Mouse (Mus musculus) forebrain, embryonic 13.5 days (tissue): ENCODE data around the gene Ube4b. TPM values are rescaled to one million over a fixed set of nuclear protein-coding genes. Genes with fewer than 3 reads are reported as not detected.
A peak's percentile ranks its signal among the peaks of the same experiment; 100 is the strongest.

Experiments used
- ATAC-seq: fragments of 200-750 bp; cut with Nextera tagmentation; 2 replicates; pipeline ENCODE4 v1.8.0; 2017
- H3K27ac ChIP-seq: fragments of 300-500 bp; sonication (generic); 2 replicates; pipeline ENCODE4 v1.5.1; 2015; ENCODE audit warnings: inconsistent platforms, mild to moderate bottlenecking, moderate library complexity
- H3K27me3 ChIP-seq: fragments of 300-500 bp; sonication (generic); 2 replicates; pipeline ENCODE4 v1.6.1; 2015; ENCODE audit warnings: mild to moderate bottlenecking, inconsistent platforms
- H3K36me3 ChIP-seq: fragments of 300-500 bp; sonication (generic); 2 replicates; pipeline ENCODE4 v1.6.1; 2015; ENCODE audit warnings: mild to moderate bottlenecking, inconsistent platforms; ENCODE audit not compliant: poor library complexity, severe bottlenecking
- H3K4me1 ChIP-seq: fragments of 300-500 bp; sonication (generic); 2 replicates; pipeline ENCODE4 v1.6.1; 2015; ENCODE audit warnings: inconsistent platforms
- H3K4me2 ChIP-seq: fragments of 300-500 bp; sonication (generic); 2 replicates; pipeline ENCODE4 v1.6.1; 2015; ENCODE audit warnings: inconsistent platforms, mild to moderate bottlenecking, moderate library complexity
- H3K4me3 ChIP-seq: fragments of 300-500 bp; sonication (generic); 2 replicates; pipeline ENCODE4 v1.5.1; 2015; ENCODE audit warnings: mild to moderate bottlenecking, inconsistent platforms
- H3K9ac ChIP-seq: fragments of 300-500 bp; sonication (generic); 2 replicates; pipeline ENCODE4 v1.6.1; 2015; ENCODE audit warnings: mild to moderate bottlenecking, inconsistent platforms
- H3K9me3 ChIP-seq: fragments of 300-500 bp; sonication (generic); replicated peaks from 2 replicates; pipeline ENCODE4 v1.6.1; 2016; ENCODE audit warnings: inconsistent platforms
- WGBS: fragments of 180-500 bp; shearing (Covaris S2); methylation state at CpG from one replicate; pipeline ENCODE4 v1.1.7; 2015; 5-methylcytosine and 5-hydroxymethylcytosine counted together
- polyA plus RNA-seq: library from polyadenylated mRNA; unstranded; fragments of >200 nt; fragmentation: Nextera tagmentation; extraction: Ambion mirVana; gene quantifications from 2 replicates; pipeline ENCODE4 v1.2.1, GENCODE M21; 2015

Ube4b gene
- polyA plus RNA-seq, 1 experiment from 2014 or later = 47.4 TPM

DNA sequence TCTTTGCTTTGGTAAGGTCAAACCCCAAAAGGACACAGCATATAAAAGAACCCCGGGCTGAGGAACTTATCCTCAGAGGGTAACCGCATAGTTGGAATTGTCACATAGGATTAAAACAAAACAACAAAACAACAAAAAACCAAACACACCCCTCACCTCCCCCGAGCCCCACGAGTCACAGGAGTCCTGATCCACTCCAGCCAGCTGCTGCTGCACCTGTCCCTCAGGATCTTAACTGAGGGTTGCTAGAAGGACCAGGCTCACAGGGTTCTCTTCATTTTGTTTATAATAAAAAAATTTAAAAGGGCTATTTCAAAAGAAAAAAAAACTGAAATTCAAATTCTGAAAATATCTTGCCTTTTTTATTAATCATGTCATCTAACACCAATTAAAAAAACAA, 97.8 kb downstream of the Ube4b start:
- Histone ChIP-seq H3K27me3 (no peaks in the 10 kb centered on the region), H3K36me3 (peaks cover 69% of the 10 kb centered on the region), H3K27ac (no peak overlapping the region), H3K4me2 (no peak overlapping the region), H3K4me3 (no peak overlapping the region), H3K9me3 (no peaks in the 10 kb centered on the region), H3K4me1 (no peaks in the 10 kb centered on the region), H3K9ac (no peak overlapping the region)
- 78% methylated on average over 4 of the region's 4 CpGs for WGBS
- no peak for ATAC-seq

DNA sequence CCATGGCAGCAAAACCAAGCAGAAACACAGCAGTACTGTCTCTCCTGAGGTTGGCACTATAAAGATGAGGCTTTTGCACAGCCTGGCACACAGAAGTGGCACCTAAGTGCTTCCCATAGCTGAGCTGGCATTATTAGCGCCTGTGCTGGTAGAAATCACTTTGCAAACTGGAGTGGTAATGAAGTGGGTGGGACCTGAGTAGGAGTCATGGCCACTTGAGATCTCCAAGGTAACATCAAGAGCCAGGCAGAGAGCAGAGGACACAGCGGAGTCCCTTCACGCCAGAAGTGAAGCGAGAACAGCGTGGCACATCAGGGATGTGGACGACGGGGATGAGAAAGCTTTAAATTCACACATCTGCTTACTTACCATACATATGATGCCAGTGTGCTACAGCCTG, 99.3 kb downstream of the Ube4b start:
- Histone ChIP-seq H3K9me3 (no peaks in the 10 kb centered on the region), H3K4me1 (no peaks in the 10 kb centered on the region), H3K27me3 (no peaks in the 10 kb centered on the region), H3K9ac (no peak overlapping the region), H3K36me3 (peaks cover 54% of the 10 kb centered on the region), H3K4me3 (no peak overlapping the region), H3K27ac (no peak overlapping the region), H3K4me2 (no peak overlapping the region)
- WGBS = 83% methylated on average over 7 of the region's 7 CpGs
- no peak for ATAC-seq

DNA sequence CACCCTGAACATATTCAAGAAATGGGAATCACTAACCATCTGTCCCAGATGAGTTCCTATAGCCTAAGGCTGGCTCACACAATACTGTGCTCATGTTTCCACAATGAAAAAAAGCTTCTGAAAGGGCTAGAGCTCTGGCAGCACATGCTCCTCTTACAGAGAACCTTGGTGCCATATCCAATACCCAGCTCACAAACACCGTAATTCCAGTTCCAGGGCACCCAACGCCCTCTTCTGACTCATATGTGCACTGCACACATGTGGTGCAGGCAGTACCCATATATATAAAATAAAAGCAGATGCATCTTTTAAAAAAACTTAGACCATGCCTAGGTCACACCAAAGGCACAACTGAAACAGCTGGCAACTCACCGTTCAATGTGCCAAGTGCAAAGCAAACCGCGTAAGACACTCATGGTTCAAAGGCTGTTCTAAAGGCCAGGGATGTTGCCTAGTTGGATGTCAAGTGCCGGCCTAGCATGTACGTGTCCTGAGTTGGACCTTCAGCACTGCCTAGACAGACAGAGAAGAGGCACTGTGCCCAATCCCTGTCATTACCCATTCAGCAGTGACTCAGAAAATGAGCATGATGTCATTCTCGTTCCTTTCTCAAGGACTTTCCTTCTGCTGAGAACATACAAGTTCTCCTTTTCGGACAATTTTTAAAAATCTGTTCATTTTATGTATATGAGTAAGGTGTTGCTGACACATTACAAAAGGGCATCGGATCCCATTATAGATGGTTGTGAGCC, 101.0 kb downstream of the Ube4b start:
- no peak overlapping the region for H3K4me3 ChIP-seq

DNA sequence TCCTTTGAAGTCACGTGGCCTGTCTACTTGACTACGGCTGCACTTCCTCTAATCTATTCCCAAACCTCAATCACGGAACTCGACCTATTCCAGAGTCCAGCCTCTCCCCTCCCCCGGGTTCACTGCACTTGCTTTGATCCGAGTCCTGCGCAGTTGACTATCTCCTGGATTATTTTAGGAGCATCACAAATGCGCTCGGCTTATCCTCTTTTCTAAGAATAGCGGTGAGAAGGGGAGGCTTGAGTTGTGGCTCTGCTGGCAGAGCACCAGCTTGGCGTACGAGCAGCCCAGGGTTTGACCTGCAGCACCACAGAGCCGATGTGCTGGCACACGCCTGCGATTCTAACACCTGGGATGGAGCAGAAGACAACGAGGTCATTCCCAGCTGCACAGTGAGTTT, 102.8 kb downstream of the Ube4b start:
- Histone ChIP-seq H3K4me3 (no peak overlapping the region), H3K9me3 (no peaks in the 10 kb centered on the region), H3K27me3 (no peaks in the 10 kb centered on the region), H3K4me1 (peaks cover 6% of the 10 kb centered on the region; the same call in 1 of the 2 replicates), H3K36me3 (peaks cover 20% of the 10 kb centered on the region), H3K4me2 (no peak overlapping the region), H3K9ac (no peak overlapping the region), H3K27ac (no peak overlapping the region)
- 86% methylated on average over 16 of the region's 16 CpGs for WGBS
- no peak for ATAC-seq

More for the DNA sequence above, 101.0 kb downstream of the Ube4b start:
- H3K27ac ChIP-seq = no peak overlapping the region
- peaks cover 37% of the 10 kb centered on the region for H3K36me3 ChIP-seq
- H3K9me3 ChIP-seq = no peaks in the 10 kb centered on the region
- H3K9ac ChIP-seq = no peak overlapping the region
- 88% methylated on average over 10 of the region's 10 CpGs for WGBS
- no peaks in the 10 kb centered on the region for H3K27me3 ChIP-seq
- no peak overlapping the region for H3K4me2 ChIP-seq
- H3K4me1 ChIP-seq = no peaks in the 10 kb centered on the region
- ATAC-seq = no peak

DNA sequence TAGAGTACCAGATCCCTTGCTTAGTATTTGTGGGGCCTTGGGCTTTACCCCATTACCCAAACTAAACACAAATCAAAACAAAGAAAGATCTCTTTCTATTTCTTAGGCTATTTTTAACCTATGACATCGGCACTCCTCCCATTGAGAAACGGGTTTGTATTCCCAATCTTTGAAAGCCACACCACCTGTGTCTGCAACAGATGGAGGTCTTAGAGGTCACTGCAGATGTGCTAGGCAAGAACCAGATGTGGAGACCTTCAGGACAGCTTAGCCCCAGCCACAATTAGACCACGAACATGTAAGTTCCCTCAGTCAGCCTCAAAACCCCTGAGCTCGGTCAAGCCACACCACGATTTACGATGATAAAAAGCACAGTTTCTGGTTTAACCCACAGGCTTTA, 103.8 kb downstream of the Ube4b start:
- Histone ChIP-seq H3K27me3 (no peaks in the 10 kb centered on the region), H3K9ac (no peak overlapping the region), H3K4me3 (no peak overlapping the region), H3K9me3 (no peaks in the 10 kb centered on the region), H3K27ac (no peak overlapping the region), H3K36me3 (peaks cover 12% of the 10 kb centered on the region), H3K4me2 (no peak overlapping the region), H3K4me1 (peaks cover 11% of the 10 kb centered on the region)
- 79% methylated on average over 6 of the region's 6 CpGs for WGBS
- no peak for ATAC-seq

DNA sequence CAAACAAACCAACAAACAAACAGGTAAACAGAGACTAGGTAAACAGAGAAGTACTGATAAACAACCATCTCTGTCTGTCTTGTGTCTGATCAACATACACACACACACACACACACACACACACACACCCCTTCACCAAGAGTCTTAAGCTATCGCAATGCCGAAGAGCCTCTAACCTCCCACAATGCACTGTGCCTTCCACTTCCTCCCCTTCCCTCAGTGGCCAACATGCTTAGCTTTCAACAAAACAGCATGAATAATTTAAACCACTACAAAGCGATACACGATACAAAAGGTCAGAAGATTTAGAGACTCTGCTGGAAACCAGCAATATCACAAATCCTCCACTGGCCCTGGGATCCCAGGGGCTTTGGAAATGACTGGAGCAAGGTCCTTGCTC, 104.3 kb downstream of the Ube4b start:
- Histone ChIP-seq H3K27me3 (no peaks in the 10 kb centered on the region), H3K4me3 (no peak overlapping the region), H3K9me3 (no peaks in the 10 kb centered on the region), H3K9ac (no peak overlapping the region), H3K36me3 (peaks cover 7% of the 10 kb centered on the region), H3K4me2 (no peak overlapping the region), H3K27ac (no peak overlapping the region), H3K4me1 (peaks cover 15% of the 10 kb centered on the region)
- ATAC-seq = no peak
- WGBS = 67% methylated on average over 4 of the region's 4 CpGs

DNA sequence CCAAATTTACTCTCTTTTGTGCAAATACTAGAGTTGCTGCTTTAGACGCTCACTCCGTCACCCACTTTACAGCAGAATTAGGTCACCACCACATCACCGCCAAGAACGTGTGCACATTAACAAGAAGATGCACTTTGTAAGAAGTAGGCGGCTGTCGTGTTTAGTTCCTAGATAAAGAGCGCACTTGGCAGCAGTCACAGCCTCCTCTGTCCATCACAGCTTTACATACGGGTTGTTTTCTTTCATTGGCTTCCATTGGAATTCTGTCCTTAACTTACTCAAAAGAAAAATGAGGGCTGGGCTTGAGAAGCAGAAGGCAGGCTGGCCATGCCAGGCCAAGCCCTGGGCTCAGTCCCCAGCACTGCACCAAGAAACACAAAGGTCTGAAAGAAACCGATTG, 107.5 kb downstream of the Ube4b start:
- Histone ChIP-seq H3K9me3 (no peaks in the 10 kb centered on the region), H3K4me3 (no peak overlapping the region), H3K4me1 (peaks cover 19% of the 10 kb centered on the region), H3K4me2 (no peak overlapping the region), H3K27ac (peak overlapping the region; percentile 26), H3K27me3 (no peaks in the 10 kb centered on the region), H3K36me3 (no peaks in the 10 kb centered on the region), H3K9ac (no peak overlapping the region)
- peak; percentile 82 for ATAC-seq
- 40% methylated on average over 9 of the region's 9 CpGs for WGBS

DNA sequence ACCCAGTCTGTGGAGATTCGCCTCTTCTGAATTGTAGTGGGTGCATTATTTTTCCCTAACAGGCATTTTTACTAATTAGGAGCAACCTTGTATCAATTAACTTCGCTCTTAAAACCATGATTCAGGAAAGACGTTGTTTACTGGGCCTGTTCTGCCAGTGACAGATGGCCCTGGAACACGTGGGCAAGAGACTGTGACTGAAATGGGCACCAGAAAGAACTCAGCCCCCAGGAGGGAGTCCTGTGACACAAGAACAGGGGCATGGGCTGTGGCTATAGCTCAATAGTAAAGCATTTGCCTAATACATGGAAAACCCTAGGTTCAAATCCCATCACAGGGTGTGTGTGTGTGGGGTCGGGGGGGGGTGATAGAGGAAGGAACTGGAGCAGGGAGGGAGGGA, 109.2 kb downstream of the Ube4b start:
- no peak overlapping the region for H3K4me3 ChIP-seq
- H3K27ac ChIP-seq = peak overlapping the region; percentile 72
- H3K9ac ChIP-seq = no peak overlapping the region
- H3K4me2 ChIP-seq = no peak overlapping the region
- 45% methylated on average over 5 of the region's 5 CpGs for WGBS
- H3K27me3 ChIP-seq = no peaks in the 10 kb centered on the region
- H3K9me3 ChIP-seq = no peaks in the 10 kb centered on the region
- ATAC-seq = peak; percentile 70
- no peaks in the 10 kb centered on the region for H3K36me3 ChIP-seq
- peaks cover 19% of the 10 kb centered on the region for H3K4me1 ChIP-seq

DNA sequence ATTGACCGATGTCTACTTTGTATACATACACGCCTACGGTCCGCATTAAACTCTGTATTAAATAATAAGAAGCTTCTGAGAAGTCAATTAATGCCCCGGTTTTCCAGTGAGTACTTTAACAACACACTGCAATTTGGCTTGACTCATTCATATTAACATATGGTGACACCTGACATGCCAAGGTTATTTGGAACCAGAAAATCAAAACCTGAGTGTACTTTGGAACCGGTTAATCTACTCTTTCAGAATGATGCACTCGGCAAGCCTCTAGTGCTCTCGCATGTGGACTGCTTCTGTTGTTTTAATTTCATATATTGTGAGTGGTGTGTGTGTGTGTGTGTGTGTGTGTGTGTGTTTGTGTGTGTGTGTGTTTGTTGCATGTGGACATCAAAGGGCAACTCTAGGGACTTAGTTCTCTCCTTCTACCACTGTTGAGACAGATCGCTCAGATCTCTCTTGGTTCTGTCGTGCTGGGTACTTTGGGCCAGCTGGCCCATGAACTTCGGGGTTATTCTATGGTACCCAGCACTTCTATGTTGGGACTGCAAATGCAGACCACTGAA, 112.2 kb downstream of the Ube4b start:
- ATAC-seq = no peak
- H3K4me2 ChIP-seq = no peak overlapping the region
- H3K9me3 ChIP-seq = no peaks in the 10 kb centered on the region
- H3K4me3 ChIP-seq = no peak overlapping the region
- H3K4me1 ChIP-seq = peaks cover 19% of the 10 kb centered on the region
- no peaks in the 10 kb centered on the region for H3K36me3 ChIP-seq
- WGBS = 90% methylated on average over 11 of the region's 11 CpGs
- H3K27ac ChIP-seq = no peak overlapping the region
- no peaks in the 10 kb centered on the region for H3K27me3 ChIP-seq
- no peak overlapping the region for H3K9ac ChIP-seq

DNA sequence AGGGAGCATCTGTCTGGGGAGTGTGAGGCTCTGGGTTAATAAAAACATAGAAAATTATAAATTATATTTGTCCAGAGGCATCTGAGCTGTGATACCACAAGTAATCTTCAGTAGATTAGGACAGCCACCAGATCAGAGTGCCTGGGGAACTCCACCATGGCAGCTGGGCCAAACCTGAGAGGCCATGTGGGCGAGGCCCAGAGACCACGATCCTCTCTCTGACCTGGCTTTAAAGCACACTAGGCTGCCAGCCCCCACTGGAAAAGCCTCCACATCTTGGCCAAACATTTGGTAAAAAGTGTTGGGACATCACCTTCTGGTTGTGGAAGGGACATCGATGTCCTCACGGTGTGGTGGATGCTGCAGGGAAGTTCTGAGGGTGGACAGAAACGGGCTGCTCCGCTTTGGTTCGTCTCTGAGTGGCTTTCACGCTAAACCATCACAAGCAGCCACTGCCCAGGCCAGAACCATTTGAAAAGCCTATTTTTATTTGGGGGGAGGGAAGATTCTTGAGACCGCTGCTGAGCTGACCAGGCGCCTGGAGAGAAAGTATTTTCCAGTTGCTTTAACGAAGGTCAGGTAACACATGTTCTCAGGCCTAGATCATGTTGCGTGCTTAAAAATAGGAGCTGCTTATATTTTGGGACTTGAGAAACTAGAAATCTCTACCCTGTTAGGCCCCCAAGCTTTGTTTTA, 112.8 kb downstream of the Ube4b start:
- no peak for ATAC-seq
- WGBS = 81% methylated on average over 12 of the region's 12 CpGs
- H3K4me1 ChIP-seq = peaks cover 18% of the 10 kb centered on the region
- no peak overlapping the region for H3K9ac ChIP-seq
- no peaks in the 10 kb centered on the region for H3K9me3 ChIP-seq
- H3K36me3 ChIP-seq = no peaks in the 10 kb centered on the region
- H3K27ac ChIP-seq = no peak overlapping the region
- H3K4me3 ChIP-seq = no peak overlapping the region
- no peaks in the 10 kb centered on the region for H3K27me3 ChIP-seq
- no peak overlapping the region for H3K4me2 ChIP-seq

DNA sequence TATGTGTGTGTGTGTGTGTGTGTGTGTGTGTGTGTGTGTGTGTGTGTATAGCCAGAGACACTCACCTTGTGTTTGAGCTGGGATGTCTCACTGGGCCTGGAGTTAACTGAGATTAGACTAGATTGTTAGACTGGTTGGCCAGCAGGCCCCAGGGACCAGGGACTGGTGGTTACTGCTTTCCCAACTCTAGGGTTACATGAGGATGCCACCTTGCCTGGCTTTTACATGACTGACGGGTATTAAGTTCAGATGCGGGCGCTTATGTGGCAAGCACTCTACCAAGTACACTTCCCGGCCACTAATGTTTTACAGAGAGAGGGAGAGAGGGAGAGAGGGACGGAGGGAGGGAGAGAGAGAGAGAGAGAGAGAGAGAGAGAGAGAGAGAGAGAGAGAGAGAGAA, 114.6 kb downstream of the Ube4b start:
- 84% methylated on average over 5 of the region's 5 CpGs for WGBS
- Histone ChIP-seq H3K36me3 (no peaks in the 10 kb centered on the region), H3K4me3 (no peak overlapping the region), H3K9ac (no peak overlapping the region), H3K27me3 (no peaks in the 10 kb centered on the region), H3K27ac (no peak overlapping the region), H3K4me1 (peaks cover 11% of the 10 kb centered on the region), H3K4me2 (no peak overlapping the region), H3K9me3 (no peaks in the 10 kb centered on the region)
- ATAC-seq = no peak

DNA sequence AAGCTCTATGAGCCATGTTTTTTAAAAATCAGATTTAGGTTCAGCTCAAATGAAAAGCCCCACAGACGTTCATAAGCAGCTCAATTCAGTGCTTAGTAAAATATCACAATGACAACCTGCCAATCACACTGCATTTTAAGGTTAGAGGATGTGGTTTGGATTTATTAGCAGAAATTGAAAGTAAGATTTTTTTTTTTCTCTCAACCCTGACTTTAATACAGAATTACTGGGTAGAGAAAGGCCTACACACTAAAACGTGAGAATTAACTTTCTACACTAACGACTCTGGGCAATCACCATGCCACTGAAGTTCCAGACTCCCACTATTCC, 118.1 kb downstream of the Ube4b start:
- H3K27ac ChIP-seq = peak overlapping the region; percentile 97
- no peaks in the 10 kb centered on the region for H3K36me3 ChIP-seq
- peak overlapping the region; percentile 73 for H3K4me2 ChIP-seq
- H3K27me3 ChIP-seq = no peaks in the 10 kb centered on the region
- peaks cover 37% of the 10 kb centered on the region for H3K4me1 ChIP-seq
- ATAC-seq = no peak
- H3K9ac ChIP-seq = peak overlapping the region; percentile 83
- WGBS = 18% methylated on average over 3 of the region's 3 CpGs
- H3K4me3 ChIP-seq = peak overlapping the region; percentile 99
- H3K9me3 ChIP-seq = no peaks in the 10 kb centered on the region
